Mouse (Mus musculus): Measurements from ENCODE around the gene Ccdc184.

DNA sequence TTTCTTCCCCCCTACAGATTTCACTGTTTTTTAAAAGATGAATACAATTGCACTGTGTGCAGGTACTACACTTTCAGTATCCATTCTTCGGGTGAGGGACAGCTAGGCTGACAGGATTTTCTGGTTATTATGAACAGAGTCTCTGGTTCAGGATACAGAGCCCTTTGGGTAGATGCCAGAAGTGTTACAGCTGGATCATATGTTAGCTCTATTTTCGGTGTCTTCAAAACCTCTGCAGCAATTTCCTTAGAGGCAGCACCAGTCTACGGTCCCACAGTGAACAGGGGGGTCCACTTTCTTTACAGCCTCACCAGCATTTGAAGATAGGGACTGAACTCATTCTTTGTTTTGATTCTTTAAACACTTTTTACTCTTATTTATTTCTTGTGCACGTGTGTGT is 17.5 kb downstream of the Ccdc184 start:
- no peak for TF ChIP-seq POLR2A (IDR thresholded peaks at IDR 0.05; ENCODE audit: low read depth, low read length)
- TF ChIP-seq CTCF (IDR thresholded peaks at IDR 0.05; ENCODE audit: borderline replicate concordance, insufficient read depth, low read length) = no peak
